Mouse (Mus musculus): ENCODE data around the gene Gfer.

Gene Gfer

GRCm38 (mm10) chr17:24646381-24646780, 49.6 kb downstream of the Gfer start:
- DNase-seq: no peak

GRCm38 (mm10) chr17:24645916-24646315, 50.0 kb downstream of the Gfer start:
- no peak for DNase-seq

GRCm38 (mm10) chr17:24644875-24645721, 50.9 kb downstream of the Gfer start:
- DNase-seq: no peak

- DNase-seq: no peak
Observed at GRCm38 (mm10) chr17:24644030-24644715, 51.8 kb downstream of the Gfer start.
